Mouse (Mus musculus): ENCODE measurements around the gene Rnf216. TPM values are rescaled to one million over a fixed set of nuclear protein-coding genes. Genes with fewer than 3 reads are reported as not detected.
"Not testable (repeated sequence)": the region's sequence is repeated elsewhere in the genome, so short reads cannot be mapped to it uniquely, and the experiment has no call there.

Rnf216 gene
- total and polyA plus RNA-seq, 2 experiments from 2014 or later, result 27.5 to 40.7 TPM

- ATAC-seq (ENCODE audit: low FRiP score), result no peak
- Histone ChIP-seq H3K27me3 (ENCODE audit: insufficient read depth, low read length) (no peaks in the 10 kb centered on the region), H3K36me3 (ENCODE audit: insufficient read depth, low read length) (no peaks in the 10 kb centered on the region), H3K27ac (ENCODE audit: low read depth, low read length) (no peak within 1 kb of the TSS), H3K4me3 (ENCODE audit: low read depth, low read length) (no peak within 1 kb of the TSS), H3K9me3 (ENCODE audit: low read length) (no peaks in the 10 kb centered on the region), H3K4me1 (ENCODE audit: insufficient read depth, low read length) (no peaks in the 10 kb centered on the region), H3K9ac (replicated peaks; ENCODE audit: low read length, poor library complexity, severe bottlenecking) (no peak within 1 kb of the TSS), H3K4me2 (ENCODE audit: low read depth, low read length, poor library complexity, severe bottlenecking) (no peak within 1 kb of the TSS)
- DNase-seq (ENCODE audit: low spot score), result no peak
- 71% methylated on average over 3 of the region's 3 CpGs for WGBS
- TF ChIP-seq CTCF (IDR thresholded peaks at IDR 0.05), result no peak
Measured at GRCm38 (mm10) chr5:143147481-143147880, 34.7 kb upstream of the Rnf216 start, which contains the start of gene Olfr718-ps1. Gene Olfr718-ps1 (minus strand): TSS chr5:143147581.

GRCm38 (mm10) chr5:143137580-143137979, 24.8 kb upstream of the Rnf216 start:
- Histone ChIP-seq H3K4me3 (ENCODE audit: low read depth, low read length) (no peak overlapping the region), H3K27ac (ENCODE audit: low read depth, low read length) (no peak overlapping the region), H3K36me3 (ENCODE audit: insufficient read depth, low read length) (no peaks in the 10 kb centered on the region), H3K4me1 (ENCODE audit: insufficient read depth, low read length) (no peaks in the 10 kb centered on the region), H3K9ac (replicated peaks; ENCODE audit: low read length, poor library complexity, severe bottlenecking) (no peak overlapping the region), H3K4me2 (ENCODE audit: low read depth, low read length, poor library complexity, severe bottlenecking) (no peak overlapping the region), H3K9me3 (ENCODE audit: low read length) (no peaks in the 10 kb centered on the region), H3K27me3 (ENCODE audit: insufficient read depth, low read length) (no peaks in the 10 kb centered on the region)
- WGBS, result 78% methylated on average over 13 of the region's 13 CpGs
- TF ChIP-seq CTCF (IDR thresholded peaks at IDR 0.05), result no peak
- no peak for DNase-seq (ENCODE audit: low spot score)
- no peak for ATAC-seq (ENCODE audit: low FRiP score)

- no peak overlapping the region for H3K27ac ChIP-seq (ENCODE audit: low read depth, low read length)
- H3K9ac ChIP-seq (replicated peaks; ENCODE audit: low read length, poor library complexity, severe bottlenecking), result no peak overlapping the region
- H3K9me3 ChIP-seq (ENCODE audit: low read length), result no peaks in the 10 kb centered on the region
- DNase-seq (ENCODE audit: low spot score) (no peak), ATAC-seq (ENCODE audit: low FRiP score) (no peak)
- WGBS, result 88% methylated on average over 7 of the region's 7 CpGs
- no peaks in the 10 kb centered on the region for H3K27me3 ChIP-seq (ENCODE audit: insufficient read depth, low read length)
- H3K4me3 ChIP-seq (ENCODE audit: low read depth, low read length), result no peak overlapping the region
- H3K36me3 ChIP-seq (ENCODE audit: insufficient read depth, low read length), result no peaks in the 10 kb centered on the region
- no peaks in the 10 kb centered on the region for H3K4me1 ChIP-seq (ENCODE audit: insufficient read depth, low read length)
- no peak overlapping the region for H3K4me2 ChIP-seq (ENCODE audit: low read depth, low read length, poor library complexity, severe bottlenecking)
- TF ChIP-seq CTCF (IDR thresholded peaks at IDR 0.05), result no peak
Measured at GRCm38 (mm10) chr5:143135042-143135441, 22.2 kb upstream of the Rnf216 start.

- WGBS, result 75% methylated on average over 3 of the region's 6 CpGs
Measured at GRCm38 (mm10) chr5:143134216-143135010, 21.6 kb upstream of the Rnf216 start.

GRCm38 (mm10) chr5:143132935-143133514, 20.2 kb upstream of the Rnf216 start:
- 83% methylated on average over 13 of the region's 13 CpGs for WGBS
- no peak for TF ChIP-seq CTCF (IDR thresholded peaks at IDR 0.05)
- Histone ChIP-seq H3K27me3 (ENCODE audit: insufficient read depth, low read length) (no peaks in the 10 kb centered on the region), H3K4me2 (ENCODE audit: low read depth, low read length, poor library complexity, severe bottlenecking) (no peak overlapping the region), H3K36me3 (ENCODE audit: insufficient read depth, low read length) (no peaks in the 10 kb centered on the region), H3K9me3 (ENCODE audit: low read length) (no peaks in the 10 kb centered on the region), H3K4me3 (ENCODE audit: low read depth, low read length) (no peak overlapping the region), H3K4me1 (ENCODE audit: insufficient read depth, low read length) (no peaks in the 10 kb centered on the region), H3K9ac (replicated peaks; ENCODE audit: low read length, poor library complexity, severe bottlenecking) (no peak overlapping the region), H3K27ac (ENCODE audit: low read depth, low read length) (no peak overlapping the region)
- DNase-seq (ENCODE audit: low spot score) (no peak), ATAC-seq (ENCODE audit: low FRiP score) (no peak)

More at GRCm38 (mm10) chr5:143134216-143135010, 21.6 kb upstream of the Rnf216 start:
- not testable (repeated sequence) for DNase-seq (ENCODE audit: low spot score); H3K4me2 ChIP-seq (ENCODE audit: low read depth, low read length, poor library complexity, severe bottlenecking); H3K27ac ChIP-seq (ENCODE audit: low read depth, low read length); ATAC-seq (ENCODE audit: low FRiP score); H3K9ac ChIP-seq (replicated peaks; ENCODE audit: low read length, poor library complexity, severe bottlenecking); H3K4me3 ChIP-seq (ENCODE audit: low read depth, low read length); H3K27me3 ChIP-seq (ENCODE audit: insufficient read depth, low read length); H3K9me3 ChIP-seq (ENCODE audit: low read length); H3K36me3 ChIP-seq (ENCODE audit: insufficient read depth, low read length); H3K4me1 ChIP-seq (ENCODE audit: insufficient read depth, low read length)

GRCm38 (mm10) chr5:143130342-143130741, 17.5 kb upstream of the Rnf216 start:
- H3K9ac ChIP-seq (replicated peaks; ENCODE audit: low read length, poor library complexity, severe bottlenecking), result no peak overlapping the region
- peak; percentile 28; the same call in 1 of the 2 replicates for TF ChIP-seq CTCF (IDR thresholded peaks at IDR 0.05)
- 0 out of 2 replicates have a peak, but pooled peaks cover 4% of the 10 kb centered on the region for H3K4me1 ChIP-seq (ENCODE audit: insufficient read depth, low read length)
- no peak overlapping the region for H3K4me2 ChIP-seq (ENCODE audit: low read depth, low read length, poor library complexity, severe bottlenecking)
- DNase-seq (ENCODE audit: low spot score) (no peak), ATAC-seq (ENCODE audit: low FRiP score) (no peak)
- no peaks in the 10 kb centered on the region for H3K9me3 ChIP-seq (ENCODE audit: low read length)
- H3K4me3 ChIP-seq (ENCODE audit: low read depth, low read length), result no peak overlapping the region
- no peak overlapping the region for H3K27ac ChIP-seq (ENCODE audit: low read depth, low read length)
- WGBS, result 85% methylated on average over 7 of the region's 7 CpGs
- H3K27me3 ChIP-seq (ENCODE audit: insufficient read depth, low read length), result no peaks in the 10 kb centered on the region
- H3K36me3 ChIP-seq (ENCODE audit: insufficient read depth, low read length), result no peaks in the 10 kb centered on the region
